Mouse (Mus musculus) kidney, embryonic 14.5 days (tissue): Measurements from ENCODE around the gene Tecr. TPM values are rescaled to one million over a fixed set of nuclear protein-coding genes. Genes with fewer than 3 reads are reported as not detected.

Experiments
- ATAC-seq: fragments of 200-750 bp; cut with Nextera tagmentation; 2 replicates; pipeline ENCODE4 v1.8.0; 2017; ENCODE audit warnings: moderate number of reproducible peaks, mild to moderate bottlenecking, moderate TSS enrichment, moderate library complexity; ENCODE audit not compliant: low FRiP score, low TSS enrichment
- H3K27ac ChIP-seq: fragments of 300-500 bp; sonication (generic); 2 replicates; pipeline ENCODE4 v1.5.1; 2014; ENCODE audit warnings: low read depth, mild to moderate bottlenecking, low read length, moderate library complexity, mixed read lengths
- H3K27me3 ChIP-seq: fragments of 300-500 bp; sonication (generic); 2 replicates; pipeline ENCODE4 v1.6.1; 2014; ENCODE audit warnings: mild to moderate bottlenecking, low read length; ENCODE audit not compliant: control insufficient read depth, insufficient read depth
- H3K36me3 ChIP-seq: fragments of 300-500 bp; sonication (generic); 2 replicates; pipeline ENCODE4 v1.6.1; 2014; ENCODE audit warnings: low read length, mixed read lengths; ENCODE audit not compliant: control insufficient read depth, insufficient read depth
- H3K4me1 ChIP-seq: fragments of 300-500 bp; sonication (generic); 2 replicates; pipeline ENCODE4 v1.6.1; 2014; ENCODE audit warnings: low read length, mixed read lengths; ENCODE audit not compliant: control insufficient read depth, insufficient read depth
- H3K4me2 ChIP-seq: fragments of 300-500 bp; sonication (generic); replicated peaks from 2 replicates; pipeline ENCODE4 v1.6.1; 2014; ENCODE audit warnings: low read depth, mild to moderate bottlenecking, low read length
- H3K4me3 ChIP-seq: fragments of 300-500 bp; sonication (generic); 2 replicates; pipeline ENCODE4 v1.5.1; 2014; ENCODE audit warnings: mild to moderate bottlenecking, low read length
- H3K9ac ChIP-seq: fragments of 300-500 bp; sonication (generic); 2 replicates; pipeline ENCODE4 v1.6.1; 2014; ENCODE audit warnings: low read depth, mild to moderate bottlenecking, low read length, moderate library complexity
- H3K9me3 ChIP-seq: fragments of 300-500 bp; sonication (generic); 2 replicates; pipeline ENCODE4 v1.6.1; 2016; ENCODE audit warnings: low read length; ENCODE audit not compliant: control insufficient read depth
- WGBS: fragments of 180-500 bp; shearing (Covaris S2); extraction: QIAGEN DNeasy Blood & Tissue Kit; methylation state at CpG from one replicate; pipeline ENCODE4 v1.1.7; 2014; 5-methylcytosine and 5-hydroxymethylcytosine counted together
- polyA plus RNA-seq: library from polyadenylated mRNA; unstranded; fragments of >200 nt; fragmentation: Nextera tagmentation; extraction: Ambion mirVana; gene quantifications from 2 replicates; pipeline ENCODE4 v1.2.1, GENCODE M21; 2014

Tecr gene
- polyA plus RNA-seq, 1 experiment from 2014 or later: 682 TPM

DNA sequence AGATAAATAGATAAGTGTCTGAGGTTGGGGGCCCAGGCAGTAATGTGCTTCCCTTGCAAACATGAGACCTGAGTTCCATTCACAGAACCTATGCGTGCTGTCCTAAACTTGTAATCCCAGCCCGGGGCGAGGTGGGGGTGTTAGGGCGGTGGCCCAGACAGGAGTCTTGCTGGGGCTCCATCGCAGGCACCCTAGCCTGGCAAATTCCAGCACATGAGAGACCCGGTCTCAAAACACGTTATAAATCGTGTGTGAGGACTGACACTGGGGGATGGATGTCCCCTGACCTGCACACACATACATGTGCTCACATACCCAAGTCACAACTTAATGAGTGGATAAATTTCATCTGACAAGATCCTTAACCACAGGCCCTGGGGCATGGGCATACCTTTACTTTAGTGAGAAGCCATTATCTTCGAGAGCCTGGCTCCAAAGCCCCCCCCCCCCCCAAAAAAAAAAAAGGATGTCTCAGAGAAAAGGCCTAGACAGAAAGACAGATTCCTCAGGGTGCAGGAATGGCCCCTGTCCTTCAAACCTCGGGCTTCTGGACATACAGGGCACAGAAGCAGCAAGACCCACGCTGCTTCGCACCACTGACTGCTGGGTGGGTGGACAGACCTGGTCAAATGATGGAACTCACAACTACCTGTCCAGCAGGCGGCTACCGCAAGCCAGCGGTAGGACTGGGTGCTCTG is 14.1 kb upstream of the Tecr start:
- no peaks in the 10 kb centered on the region for H3K4me1 ChIP-seq
- peak overlapping the region; percentile 35 for H3K4me3 ChIP-seq
- peak overlapping the region; percentile 75 for H3K4me2 ChIP-seq
- H3K27ac ChIP-seq: no peak overlapping the region
- WGBS: 57% methylated on average over 15 of the region's 15 CpGs
- no peaks in the 10 kb centered on the region for H3K9me3 ChIP-seq
- peak overlapping the region; percentile 51 for H3K9ac ChIP-seq
- H3K36me3 ChIP-seq: no peaks in the 10 kb centered on the region
- no peaks in the 10 kb centered on the region for H3K27me3 ChIP-seq
- ATAC-seq: peak; percentile 33; the same call in 1 of the 2 replicates

DNA sequence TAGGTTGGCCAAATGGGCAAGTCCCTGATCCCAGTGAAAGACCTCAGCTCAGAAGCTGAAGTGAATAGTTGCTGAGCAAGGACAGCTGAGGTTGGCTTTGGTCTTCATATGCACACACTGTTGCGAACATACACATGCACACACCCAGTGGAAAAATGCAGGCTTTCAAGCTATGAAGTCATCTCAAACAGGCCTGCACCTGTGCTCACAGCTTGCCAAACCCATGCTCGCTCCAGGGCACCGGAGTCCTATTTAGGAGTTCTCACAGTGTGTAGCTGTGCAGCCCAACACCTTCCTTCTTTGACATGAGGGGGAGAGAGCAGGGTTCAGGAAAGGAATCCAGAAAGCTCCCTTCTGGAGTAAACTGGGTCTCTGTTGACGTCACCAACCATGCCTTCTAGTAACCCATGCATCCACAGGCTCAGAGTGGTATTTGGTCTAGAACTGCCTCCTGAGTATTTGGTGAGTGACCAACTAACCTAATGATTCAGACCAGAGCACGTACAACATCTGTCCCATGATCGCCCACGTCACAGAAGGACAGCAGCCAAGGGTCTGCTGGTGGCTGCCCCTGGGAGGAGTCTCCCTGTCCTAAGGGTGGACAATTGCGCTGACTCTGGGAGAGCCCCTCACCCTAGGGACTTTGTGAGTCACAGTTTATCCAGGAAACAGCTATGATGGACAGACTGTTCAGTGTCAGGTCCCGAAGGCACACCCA is 12.0 kb upstream of the Tecr start:
- WGBS: 83% methylated on average over 9 of the region's 9 CpGs
- H3K4me2 ChIP-seq: no peak overlapping the region
- H3K27me3 ChIP-seq: no peaks in the 10 kb centered on the region
- ATAC-seq: no peak
- no peak overlapping the region for H3K9ac ChIP-seq
- no peak overlapping the region for H3K4me3 ChIP-seq
- H3K36me3 ChIP-seq: no peaks in the 10 kb centered on the region
- no peaks in the 10 kb centered on the region for H3K9me3 ChIP-seq
- no peak overlapping the region for H3K27ac ChIP-seq
- H3K4me1 ChIP-seq: no peaks in the 10 kb centered on the region

DNA sequence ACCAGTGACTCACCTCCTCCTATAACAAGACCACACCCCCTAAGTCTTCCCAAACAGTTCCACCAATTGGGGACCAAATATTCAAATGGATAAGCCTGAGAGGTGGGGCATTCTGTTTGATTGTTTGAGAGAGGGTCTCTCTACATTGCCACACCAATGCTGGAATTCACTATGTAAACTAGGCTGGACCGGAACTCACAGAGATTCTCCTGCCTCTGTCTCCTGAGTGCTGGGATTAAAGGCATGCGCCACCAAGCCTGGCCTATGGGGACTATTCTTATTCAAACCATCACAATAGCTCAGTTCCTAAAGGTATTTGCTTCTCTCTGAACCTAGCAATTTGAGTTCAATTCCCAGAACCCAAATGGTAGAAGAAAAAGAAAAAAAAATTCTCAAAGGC is 10.8 kb upstream of the Tecr start:
- 91% methylated on average over 2 of the region's 2 CpGs for WGBS

DNA sequence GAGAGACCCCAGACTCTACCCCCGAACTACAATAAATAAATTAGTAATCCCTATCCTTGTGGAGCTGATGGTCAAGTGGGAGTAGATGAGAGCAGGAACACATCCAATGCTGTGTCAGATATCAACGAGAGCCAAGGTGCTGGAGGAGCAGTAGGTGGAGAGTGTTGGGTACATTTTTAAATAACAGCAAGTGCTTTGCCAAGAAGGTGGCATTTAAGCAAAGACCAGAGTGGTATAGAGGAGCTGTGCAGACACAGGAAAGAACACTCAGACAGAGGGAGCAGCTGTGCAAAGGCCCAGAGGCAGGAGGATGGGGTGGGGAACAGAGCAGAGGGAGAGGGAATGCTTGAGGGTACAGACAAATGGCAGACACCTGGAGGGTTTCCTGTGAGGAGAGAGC is 9.3 kb upstream of the Tecr start:
- ATAC-seq: no peak
- WGBS: 70% methylated on average over 2 of the region's 2 CpGs

More for the DNA sequence above, 10.8 kb upstream of the Tecr start:
- H3K4me1 ChIP-seq: no peaks in the 10 kb centered on the region
- H3K27me3 ChIP-seq: no peaks in the 10 kb centered on the region
- peaks cover 5% of the 10 kb centered on the region; the same call in 1 of the 2 replicates for H3K36me3 ChIP-seq
- ATAC-seq: no peak
- H3K4me3 ChIP-seq: no peak overlapping the region
- no peak overlapping the region for H3K4me2 ChIP-seq
- no peak overlapping the region for H3K9ac ChIP-seq
- H3K9me3 ChIP-seq: no peaks in the 10 kb centered on the region
- no peak overlapping the region for H3K27ac ChIP-seq

DNA sequence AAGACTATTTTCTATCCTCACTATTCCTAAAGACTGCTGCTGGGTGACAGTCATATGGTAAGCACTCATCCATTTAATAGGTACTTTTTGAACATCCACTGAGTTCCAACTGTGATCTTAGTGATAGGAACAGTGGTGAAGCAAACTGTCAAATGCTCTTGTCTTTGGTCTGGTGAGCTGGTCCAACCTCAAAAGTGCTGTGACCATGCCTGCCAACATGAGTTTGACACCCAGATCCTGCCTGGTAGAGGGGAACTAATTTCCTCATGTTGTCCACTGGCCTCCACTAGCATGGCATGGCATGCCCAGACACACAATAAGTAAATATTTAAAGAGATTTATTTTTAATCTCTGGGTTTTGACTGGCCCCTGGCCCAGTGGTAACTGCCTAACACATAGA is 8.9 kb upstream of the Tecr start:
- peaks cover 22% of the 10 kb centered on the region for H3K36me3 ChIP-seq
- H3K9me3 ChIP-seq: no peaks in the 10 kb centered on the region
- no peak overlapping the region for H3K4me2 ChIP-seq
- H3K9ac ChIP-seq: no peak overlapping the region
- ATAC-seq: no peak
- no peak overlapping the region for H3K4me3 ChIP-seq
- H3K4me1 ChIP-seq: no peaks in the 10 kb centered on the region
- no peak overlapping the region for H3K27ac ChIP-seq
- no peaks in the 10 kb centered on the region for H3K27me3 ChIP-seq

More for the DNA sequence above, 9.3 kb upstream of the Tecr start:
- H3K9ac ChIP-seq: no peak overlapping the region
- no peaks in the 10 kb centered on the region for H3K27me3 ChIP-seq
- no peak overlapping the region for H3K4me2 ChIP-seq
- no peaks in the 10 kb centered on the region for H3K9me3 ChIP-seq
- H3K4me3 ChIP-seq: no peak overlapping the region
- H3K4me1 ChIP-seq: no peaks in the 10 kb centered on the region
- no peak overlapping the region for H3K27ac ChIP-seq
- H3K36me3 ChIP-seq: peaks cover 17% of the 10 kb centered on the region

DNA sequence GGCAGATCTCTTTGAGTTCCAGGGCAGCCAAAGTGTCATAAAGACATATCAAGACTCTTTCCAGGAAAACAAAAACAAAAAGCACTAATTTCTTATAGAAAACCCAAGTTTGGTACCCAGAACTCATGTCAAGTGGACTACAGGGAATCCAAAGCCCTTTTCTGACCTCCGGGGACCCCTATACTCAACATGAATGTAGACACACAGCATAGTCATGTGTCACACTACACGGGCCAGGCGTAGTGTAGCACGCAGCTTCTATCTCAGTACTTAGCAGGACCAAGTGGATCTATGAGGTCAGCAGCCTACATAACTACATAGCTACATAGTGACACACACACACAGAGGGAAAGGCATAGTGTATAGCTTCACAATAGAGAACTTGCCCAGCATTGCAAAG is 5.9 kb upstream of the Tecr start:
- 99% methylated on average over 4 of the region's 4 CpGs for WGBS
- ATAC-seq: no peak
- H3K9ac ChIP-seq: no peak overlapping the region

DNA sequence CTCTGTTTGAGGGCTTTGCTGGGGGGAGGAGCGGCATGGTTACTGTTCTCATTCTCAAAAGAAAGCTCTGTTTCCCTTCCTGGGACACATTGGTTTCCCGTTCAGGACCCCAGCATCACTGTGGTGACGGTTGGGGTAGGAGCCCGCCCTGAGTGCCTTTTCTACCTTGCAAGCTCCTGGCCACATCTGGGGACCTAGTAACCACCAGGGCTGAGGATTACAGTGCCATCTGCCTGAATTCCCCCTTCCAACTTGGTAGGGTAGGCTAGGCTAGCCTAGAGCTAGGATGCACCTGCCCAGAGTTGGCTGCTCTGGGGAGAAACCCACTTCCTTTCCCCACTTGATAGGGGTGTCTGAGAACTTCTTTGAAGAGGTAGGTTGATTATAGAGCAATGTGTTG is 4.2 kb upstream of the Tecr start:
- Histone ChIP-seq H3K9ac (no peak overlapping the region), H3K9me3 (no peaks in the 10 kb centered on the region), H3K4me3 (no peak overlapping the region), H3K27me3 (no peaks in the 10 kb centered on the region), H3K4me1 (peaks cover 13% of the 10 kb centered on the region; the same call in 1 of the 2 replicates), H3K36me3 (peaks cover 43% of the 10 kb centered on the region), H3K27ac (no peak overlapping the region), H3K4me2 (no peak overlapping the region)
- 95% methylated on average over 4 of the region's 4 CpGs for WGBS
- ATAC-seq: no peak

More for the DNA sequence above, 5.9 kb upstream of the Tecr start:
- Histone ChIP-seq H3K4me2 (no peak overlapping the region), H3K4me1 (peaks cover 10% of the 10 kb centered on the region; the same call in 1 of the 2 replicates), H3K36me3 (peaks cover 43% of the 10 kb centered on the region), H3K4me3 (no peak overlapping the region), H3K27me3 (no peaks in the 10 kb centered on the region), H3K9me3 (no peaks in the 10 kb centered on the region), H3K27ac (no peak overlapping the region)

DNA sequence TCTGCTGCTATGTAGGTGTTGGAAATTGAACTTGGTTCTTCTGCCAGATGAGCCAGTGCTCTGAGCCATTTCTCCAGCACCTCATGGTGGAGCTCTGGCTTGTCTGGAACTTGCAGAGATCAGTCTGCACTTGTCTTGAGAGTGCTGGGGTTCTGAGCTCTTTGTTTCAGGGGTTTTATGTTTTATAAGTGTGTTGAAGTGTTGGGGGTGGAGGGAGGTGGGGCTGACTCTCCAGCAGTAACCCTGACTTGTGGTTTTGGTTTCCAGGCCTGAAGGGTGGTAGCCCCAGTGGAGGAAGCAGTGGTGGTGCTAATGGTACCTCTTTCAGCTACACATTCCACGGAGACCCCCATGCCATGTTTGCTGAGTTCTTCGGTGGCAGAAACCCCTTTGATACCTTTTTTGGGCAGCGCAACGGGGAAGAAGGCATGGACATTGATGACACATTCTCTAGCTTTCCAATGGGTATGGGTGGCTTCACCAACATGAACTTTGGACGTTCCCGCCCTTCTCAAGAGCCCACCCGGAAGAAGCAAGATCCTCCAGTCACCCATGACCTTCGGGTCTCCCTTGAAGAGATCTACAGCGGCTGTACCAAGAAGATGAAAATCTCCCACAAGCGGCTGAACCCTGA is 1.9 kb upstream of the Tecr start:
- H3K4me3 ChIP-seq: peak overlapping the region; percentile 87
- H3K27ac ChIP-seq: no peak overlapping the region
- H3K27me3 ChIP-seq: no peaks in the 10 kb centered on the region
- no peak for ATAC-seq
- no peaks in the 10 kb centered on the region for H3K9me3 ChIP-seq
- H3K4me2 ChIP-seq: peak overlapping the region; percentile 90
- H3K4me1 ChIP-seq: peaks cover 13% of the 10 kb centered on the region; the same call in 1 of the 2 replicates
- WGBS: 86% methylated on average over 10 of the region's 10 CpGs
- H3K9ac ChIP-seq: peak overlapping the region; percentile 86; the same call in 1 of the 2 replicates
- peaks cover 43% of the 10 kb centered on the region for H3K36me3 ChIP-seq

DNA sequence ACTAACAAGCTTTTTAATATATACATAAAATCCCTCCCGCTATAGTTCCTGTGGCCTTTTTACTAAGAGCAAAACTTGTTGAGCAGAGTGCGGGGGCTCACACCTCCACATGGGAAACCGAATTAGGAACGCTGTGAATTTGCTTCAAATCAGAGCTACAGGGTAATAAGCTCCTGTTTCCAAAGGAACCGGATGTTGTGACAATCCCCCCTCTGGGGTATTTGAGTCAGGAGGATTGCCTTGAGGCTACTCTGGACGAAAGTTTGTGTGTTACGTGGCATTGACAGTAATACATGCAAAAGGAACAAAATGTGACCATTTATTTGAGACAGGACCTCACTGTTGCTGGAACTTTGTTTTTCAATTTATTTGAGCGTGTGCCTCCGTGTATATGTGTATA is 1.3 kb upstream of the Tecr start:
- peak overlapping the region; percentile 90 for H3K4me2 ChIP-seq
- no peaks in the 10 kb centered on the region for H3K27me3 ChIP-seq
- ATAC-seq: no peak
- H3K9me3 ChIP-seq: no peaks in the 10 kb centered on the region
- peaks cover 43% of the 10 kb centered on the region for H3K36me3 ChIP-seq
- H3K9ac ChIP-seq: peak overlapping the region; percentile 86
- H3K27ac ChIP-seq: no peak overlapping the region; the same call in 1 of the 2 replicates
- 25% methylated on average over 9 of the region's 9 CpGs for WGBS
- peak overlapping the region; percentile 87 for H3K4me3 ChIP-seq
- H3K4me1 ChIP-seq: peaks cover 13% of the 10 kb centered on the region; the same call in 1 of the 2 replicates
